Mouse (Mus musculus): ENCODE data around the gene Mllt1. TPM values are rescaled to one million over a fixed set of nuclear protein-coding genes. Genes with fewer than 3 reads are reported as not detected.

Mllt1 gene
- polyA plus RNA-seq, 1 experiment: 33.6 TPM

- Histone ChIP-seq H3K4me3 (ENCODE audit: insufficient read depth, low read length) (no peak overlapping the region), H3K27ac (ENCODE audit: insufficient read depth, low read length) (no peak overlapping the region), H3K4me1 (ENCODE audit: control insufficient read depth, insufficient read depth, low read length) (no peaks in the 10 kb centered on the region)
- no peak for TF ChIP-seq POLR2A (IDR thresholded peaks at IDR 0.05; ENCODE audit: low read depth, low read length)
- no peak for TF ChIP-seq CTCF (IDR thresholded peaks at IDR 0.05; ENCODE audit: borderline replicate concordance, insufficient read depth, low read length)
Observed at GRCm38 (mm10) chr17:56890018-56890417, 45.2 kb downstream of the Mllt1 start.

DNA sequence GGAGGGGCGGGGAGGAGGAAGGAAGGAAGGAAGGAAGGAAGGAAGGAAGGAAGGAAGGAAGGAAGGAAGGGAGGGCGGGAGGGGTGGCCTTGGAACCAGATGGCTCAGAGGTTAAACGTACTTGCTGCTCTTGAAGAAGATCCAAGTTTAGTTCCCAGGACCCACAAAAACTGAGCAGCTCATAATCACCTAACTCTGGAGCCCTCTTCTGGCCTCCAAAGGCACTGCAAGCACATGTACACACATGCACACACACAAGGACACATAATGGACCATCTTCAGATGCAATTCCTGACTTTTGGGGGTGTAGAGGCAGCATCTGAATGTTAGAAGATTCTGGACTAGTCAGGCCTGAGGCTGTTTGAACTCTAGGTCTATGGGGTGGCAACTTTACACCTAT lies 47.2 kb downstream of the Mllt1 start:
- no peak overlapping the region for H3K27ac ChIP-seq (ENCODE audit: insufficient read depth, low read length)
- no peak for TF ChIP-seq CTCF (IDR thresholded peaks at IDR 0.05; ENCODE audit: borderline replicate concordance, insufficient read depth, low read length)
- TF ChIP-seq POLR2A (IDR thresholded peaks at IDR 0.05; ENCODE audit: low read depth, low read length): no peak
- H3K4me1 ChIP-seq (ENCODE audit: control insufficient read depth, insufficient read depth, low read length): no peaks in the 10 kb centered on the region
- no peak overlapping the region for H3K4me3 ChIP-seq (ENCODE audit: insufficient read depth, low read length)

DNA sequence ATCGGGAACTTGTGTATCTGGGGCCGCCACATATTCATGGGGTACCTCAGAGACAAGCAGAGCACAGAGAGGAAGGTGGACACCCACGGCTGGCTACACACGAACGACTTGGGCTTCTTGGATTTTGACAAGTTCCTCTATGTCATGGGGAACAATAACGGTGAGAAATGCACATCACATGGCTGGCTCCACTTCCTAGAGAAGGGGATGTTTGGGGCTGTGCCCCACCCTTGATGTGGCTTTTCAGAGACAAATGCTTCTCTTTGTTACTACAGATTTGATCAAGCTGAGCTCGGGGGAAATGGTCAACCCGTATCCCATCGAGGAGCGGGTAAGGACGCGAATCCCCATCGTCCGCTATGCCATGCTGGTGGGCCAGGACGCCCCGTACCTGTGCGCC lies 50.4 kb downstream of the Mllt1 start:
- H3K27ac ChIP-seq (ENCODE audit: insufficient read depth, low read length): no peak overlapping the region
- no peaks in the 10 kb centered on the region for H3K4me1 ChIP-seq (ENCODE audit: control insufficient read depth, insufficient read depth, low read length)
- H3K4me3 ChIP-seq (ENCODE audit: insufficient read depth, low read length): no peak overlapping the region
- no peak for TF ChIP-seq CTCF (IDR thresholded peaks at IDR 0.05; ENCODE audit: borderline replicate concordance, insufficient read depth, low read length)
- TF ChIP-seq POLR2A (IDR thresholded peaks at IDR 0.05; ENCODE audit: low read depth, low read length): no peak

DNA sequence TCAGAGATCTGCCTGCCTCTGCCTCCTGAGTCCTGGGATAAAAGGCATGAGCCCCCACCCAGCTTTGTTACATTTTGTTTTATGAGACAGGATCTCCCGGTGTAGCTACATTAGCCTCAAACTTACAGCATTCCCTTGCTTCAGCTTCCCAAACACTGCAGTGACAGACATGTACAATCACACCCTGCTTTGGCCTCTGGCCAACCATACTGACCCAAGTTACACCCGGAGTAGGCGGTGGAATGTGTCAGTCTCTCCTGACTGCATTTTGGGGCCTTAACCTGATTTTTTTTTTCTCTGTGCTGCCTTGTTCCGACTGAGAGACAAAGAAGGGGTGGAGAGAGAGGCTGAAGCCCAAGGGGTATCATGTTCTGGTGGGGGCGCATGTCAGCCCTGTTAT lies 50.9 kb downstream of the Mllt1 start:
- Histone ChIP-seq H3K4me3 (ENCODE audit: insufficient read depth, low read length) (no peak overlapping the region), H3K27ac (ENCODE audit: insufficient read depth, low read length) (no peak overlapping the region), H3K4me1 (ENCODE audit: control insufficient read depth, insufficient read depth, low read length) (no peaks in the 10 kb centered on the region)
- TF ChIP-seq POLR2A (IDR thresholded peaks at IDR 0.05; ENCODE audit: low read depth, low read length) (no peak), CTCF (IDR thresholded peaks at IDR 0.05; ENCODE audit: borderline replicate concordance, insufficient read depth, low read length) (no peak)

DNA sequence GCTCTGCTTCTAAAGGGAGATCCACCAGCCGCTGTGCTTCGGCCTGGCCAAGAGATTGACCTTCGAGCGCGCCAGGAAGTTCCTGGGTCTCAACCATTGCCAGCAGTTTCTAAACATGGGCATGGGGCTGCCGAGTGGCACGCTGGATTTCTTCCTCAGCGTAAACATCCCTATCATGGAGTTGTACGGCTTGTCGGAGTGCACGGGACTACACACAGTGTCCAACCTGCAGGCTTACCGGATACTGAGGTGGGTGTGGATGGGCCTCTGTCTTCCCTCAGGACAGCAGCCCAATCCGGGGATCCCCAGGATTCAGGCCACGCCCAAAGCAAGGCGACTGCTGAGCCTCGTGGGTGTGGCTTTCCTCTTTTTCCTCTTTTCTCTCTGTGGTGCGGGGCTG lies 51.6 kb downstream of the Mllt1 start:
- Histone ChIP-seq H3K4me3 (ENCODE audit: insufficient read depth, low read length) (no peak overlapping the region), H3K4me1 (ENCODE audit: control insufficient read depth, insufficient read depth, low read length) (no peaks in the 10 kb centered on the region), H3K27ac (ENCODE audit: insufficient read depth, low read length) (no peak overlapping the region)
- TF ChIP-seq POLR2A (IDR thresholded peaks at IDR 0.05; ENCODE audit: low read depth, low read length) (no peak), CTCF (IDR thresholded peaks at IDR 0.05; ENCODE audit: borderline replicate concordance, insufficient read depth, low read length) (no peak)

DNA sequence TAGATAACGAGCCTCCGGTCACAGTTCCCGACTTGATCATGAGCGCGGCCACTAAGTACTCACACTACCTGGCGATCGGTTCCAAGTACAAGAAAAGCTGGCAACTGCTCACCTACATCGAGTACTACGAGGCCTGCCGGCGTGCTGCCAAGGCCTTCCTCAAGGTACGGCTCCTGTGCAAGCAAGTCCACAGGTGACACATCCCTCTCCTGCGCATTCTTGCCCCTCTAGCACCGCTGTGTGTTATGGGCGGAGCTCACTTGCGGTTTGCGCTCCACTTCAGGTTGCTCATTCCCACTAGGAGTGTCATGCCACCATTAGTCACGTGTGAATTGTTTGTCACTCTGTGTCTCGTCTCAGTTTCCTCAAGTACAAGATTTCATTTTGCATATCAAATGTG lies 57.8 kb downstream of the Mllt1 start:
- Histone ChIP-seq H3K4me3 (ENCODE audit: insufficient read depth, low read length) (no peak overlapping the region), H3K27ac (ENCODE audit: insufficient read depth, low read length) (no peak overlapping the region), H3K4me1 (ENCODE audit: control insufficient read depth, insufficient read depth, low read length) (no peaks in the 10 kb centered on the region)
- TF ChIP-seq POLR2A (IDR thresholded peaks at IDR 0.05; ENCODE audit: low read depth, low read length) (no peak), CTCF (IDR thresholded peaks at IDR 0.05; ENCODE audit: borderline replicate concordance, insufficient read depth, low read length) (no peak)

DNA sequence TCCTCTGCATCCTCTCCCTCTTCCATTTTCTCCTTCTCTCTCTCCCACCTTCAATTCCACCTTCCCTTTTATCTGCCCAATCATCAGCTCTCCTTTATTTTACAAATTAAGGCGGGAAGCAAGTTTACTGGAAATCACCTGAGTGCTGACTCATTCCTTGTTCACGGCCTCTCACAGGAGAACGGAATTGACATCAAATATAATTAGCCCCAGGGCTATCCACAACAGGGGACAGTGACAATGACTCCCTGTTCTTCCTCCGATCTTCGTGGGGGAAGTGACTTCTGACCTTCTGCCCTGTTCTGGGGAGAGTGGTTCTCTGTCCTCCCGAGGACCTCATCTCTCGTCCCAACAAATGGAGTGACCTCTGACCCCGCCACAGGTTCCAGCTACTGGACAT lies 58.2 kb downstream of the Mllt1 start:
- no peak overlapping the region for H3K4me3 ChIP-seq (ENCODE audit: insufficient read depth, low read length)
- no peaks in the 10 kb centered on the region for H3K4me1 ChIP-seq (ENCODE audit: control insufficient read depth, insufficient read depth, low read length)
- no peak overlapping the region for H3K27ac ChIP-seq (ENCODE audit: insufficient read depth, low read length)
- TF ChIP-seq POLR2A (IDR thresholded peaks at IDR 0.05; ENCODE audit: low read depth, low read length): no peak
- no peak for TF ChIP-seq CTCF (IDR thresholded peaks at IDR 0.05; ENCODE audit: borderline replicate concordance, insufficient read depth, low read length)

DNA sequence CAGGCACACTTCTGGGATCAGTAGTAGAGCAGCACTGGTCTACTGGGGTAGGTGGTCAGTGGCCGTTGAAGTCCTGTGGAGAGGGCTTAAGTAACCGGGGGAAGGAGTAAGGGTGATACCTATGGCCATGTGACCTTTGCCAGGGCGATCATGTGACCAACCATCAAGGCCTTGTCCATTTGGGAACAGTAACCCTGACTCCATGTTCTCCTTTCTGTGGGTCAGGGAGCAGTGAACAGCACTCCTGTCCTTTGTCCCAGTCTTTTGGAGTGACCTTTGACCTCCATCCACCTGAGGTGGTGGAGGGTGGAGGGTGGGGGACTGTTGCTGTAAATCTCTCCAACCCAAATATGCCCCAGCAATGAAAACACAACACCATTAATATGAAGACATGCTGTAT lies 58.8 kb downstream of the Mllt1 start:
- no peak for TF ChIP-seq CTCF (IDR thresholded peaks at IDR 0.05; ENCODE audit: borderline replicate concordance, insufficient read depth, low read length)
- TF ChIP-seq POLR2A (IDR thresholded peaks at IDR 0.05; ENCODE audit: low read depth, low read length): no peak
- no peak overlapping the region for H3K4me3 ChIP-seq (ENCODE audit: insufficient read depth, low read length)
- no peak overlapping the region for H3K27ac ChIP-seq (ENCODE audit: insufficient read depth, low read length)
- no peaks in the 10 kb centered on the region for H3K4me1 ChIP-seq (ENCODE audit: control insufficient read depth, insufficient read depth, low read length)

DNA sequence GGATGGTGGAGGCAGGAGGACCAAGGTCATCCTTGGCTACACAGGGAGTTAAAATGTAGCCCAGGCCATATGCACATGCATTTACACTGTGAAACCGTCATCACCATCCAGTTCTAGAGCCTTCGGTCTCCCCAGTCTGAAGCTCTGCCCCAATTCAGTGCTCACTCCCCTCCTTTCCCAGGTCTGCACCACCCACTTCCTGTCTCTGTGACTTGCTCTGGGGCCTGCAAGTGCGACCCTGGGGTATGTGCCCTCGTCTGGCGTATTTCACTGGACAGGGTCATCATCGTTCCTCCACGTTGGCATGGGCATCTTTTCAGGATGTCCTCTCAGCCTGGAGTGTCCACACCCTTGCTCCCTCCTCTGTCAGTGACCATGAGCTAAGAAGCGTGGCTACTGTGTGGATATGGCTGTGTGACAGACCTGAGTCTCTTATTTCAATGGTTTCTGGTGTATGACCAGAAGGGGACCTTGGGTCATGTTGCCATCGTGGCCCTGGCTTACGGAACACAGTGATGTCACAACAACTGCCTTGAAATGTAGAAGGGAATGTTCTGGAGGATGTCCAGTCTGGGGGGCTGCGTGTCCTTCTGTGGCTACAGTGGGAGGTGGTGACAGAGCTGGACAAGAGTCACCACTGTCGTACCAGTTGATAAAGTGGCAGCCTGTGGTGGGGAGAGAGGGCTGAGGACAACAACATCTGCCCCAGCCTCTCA lies 60.1 kb downstream of the Mllt1 start, which contains the start of gene 1700061G19Rik:
1700061G19Rik (plus strand) TSS at position 542 of the 716 bp plus-strand sequence.
- Histone ChIP-seq H3K4me1 (ENCODE audit: control insufficient read depth, insufficient read depth, low read length) (no peaks in the 10 kb centered on the region), H3K4me3 (ENCODE audit: insufficient read depth, low read length) (no peak within 1 kb of the TSS), H3K27ac (ENCODE audit: insufficient read depth, low read length) (no peak within 1 kb of the TSS)
- no peak for TF ChIP-seq POLR2A (IDR thresholded peaks at IDR 0.05; ENCODE audit: low read depth, low read length)
- no peak for TF ChIP-seq CTCF (IDR thresholded peaks at IDR 0.05; ENCODE audit: borderline replicate concordance, insufficient read depth, low read length)

DNA sequence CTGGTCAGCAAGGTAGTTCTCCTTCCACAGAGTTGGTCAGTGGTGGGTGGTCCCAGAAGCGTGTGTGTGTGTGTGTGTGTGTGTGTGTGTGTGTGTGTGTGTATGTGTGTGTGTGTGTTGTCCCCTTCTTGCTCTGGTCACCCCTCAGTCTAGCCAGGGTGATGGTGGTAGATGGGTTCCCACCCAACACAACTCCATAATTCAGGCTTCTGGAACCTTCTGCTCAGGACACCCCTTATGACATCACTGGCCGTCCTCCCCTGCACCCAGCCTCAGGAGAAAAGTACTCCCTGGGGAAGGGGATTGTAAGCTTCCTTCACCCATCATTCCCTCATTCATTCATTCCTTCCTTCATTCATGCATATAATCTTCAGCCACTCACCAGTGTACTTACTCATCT lies 61.0 kb downstream of the Mllt1 start, which contains the start of gene Acsbg2:
Acsbg2 (minus strand) TSS at position 211 of the 400 bp plus-strand sequence.
- no peak within 1 kb of the TSS for H3K4me3 ChIP-seq (ENCODE audit: insufficient read depth, low read length)
- TF ChIP-seq CTCF (IDR thresholded peaks at IDR 0.05; ENCODE audit: borderline replicate concordance, insufficient read depth, low read length) (no peak), POLR2A (IDR thresholded peaks at IDR 0.05; ENCODE audit: low read depth, low read length) (no peak)
- no peak within 1 kb of the TSS for H3K27ac ChIP-seq (ENCODE audit: insufficient read depth, low read length)
- no peaks in the 10 kb centered on the region for H3K4me1 ChIP-seq (ENCODE audit: control insufficient read depth, insufficient read depth, low read length)
